Mouse (Mus musculus): ENCODE data around the gene Dalrd3. TPM values are rescaled to one million over a fixed set of nuclear protein-coding genes. Genes with fewer than 3 reads are reported as not detected.

Gene Dalrd3
- total and polyA plus RNA-seq, 3 experiments = 85.8 to 126 TPM; not detected in 1

DNA sequence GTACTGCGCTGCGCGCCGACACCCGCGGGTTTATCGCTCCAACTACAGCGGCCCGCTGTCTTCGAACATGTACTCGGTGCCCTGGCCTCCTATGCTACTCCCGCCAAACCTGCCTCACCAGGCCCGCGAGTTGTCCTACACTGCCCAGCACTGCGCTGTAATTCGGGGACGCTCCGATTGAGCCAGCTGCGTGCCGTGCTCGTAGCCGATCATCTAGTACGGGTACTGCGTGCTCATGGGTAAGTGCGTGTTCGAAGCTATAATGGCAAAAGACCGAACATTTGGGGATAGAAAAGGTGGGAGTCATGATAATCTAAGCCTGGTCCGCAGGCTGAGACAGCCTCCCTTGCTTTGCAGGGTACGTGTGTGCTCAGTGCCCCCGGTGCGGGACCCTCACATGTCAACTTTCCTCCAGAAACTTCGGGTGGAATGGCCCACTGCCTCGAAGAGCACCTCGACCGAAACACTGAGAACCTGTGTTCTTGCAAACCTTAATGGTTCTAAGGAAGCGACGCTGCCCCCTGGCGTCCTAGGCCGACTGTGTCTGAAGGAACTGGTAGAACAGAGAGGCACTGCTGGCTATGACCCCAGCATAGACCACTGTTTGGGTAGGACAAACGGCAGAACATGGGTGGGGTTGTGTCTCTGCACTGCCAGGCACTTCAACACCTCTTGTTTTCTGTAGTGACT, 666 bp downstream of the Dalrd3 start (continued):
- TF ChIP-seq MEF2A (IDR thresholded peaks at IDR 0.05; ENCODE audit: extremely low read depth, insufficient replicate concordance, low read depth, low read length, poor library complexity, severe bottlenecking) (no peak), CTCF (IDR thresholded peaks at IDR 0.05 in 2 of 3, conservative IDR thresholded peaks at IDR 0.05 in 1 of 3; ENCODE audit: control insufficient read depth in 1 of 3, insufficient read depth in 1 of 3, low read depth in 2 of 3, low read length in 3 of 3, poor library complexity in 1 of 3, severe bottlenecking in 1 of 3) (peak; percentile 73 to 83 (median 79)), MAFK (IDR thresholded peaks at IDR 0.05; ENCODE audit: borderline replicate concordance, low read depth, low read length) (no peak), E2F4 (IDR thresholded peaks at IDR 0.05; ENCODE audit: borderline replicate concordance, low read depth, low read length) (no peak), MYC (IDR thresholded peaks at IDR 0.05; ENCODE audit: low read depth, low read length) (no peak), TCF12 (IDR thresholded peaks at IDR 0.05; ENCODE audit: low read depth, low read length) (no peak), BHLHE40 (IDR thresholded peaks at IDR 0.05; ENCODE audit: borderline replicate concordance, low read depth, low read length) (no peak), USF2 (IDR thresholded peaks at IDR 0.05; ENCODE audit: borderline replicate concordance in 1 of 2, insufficient read depth in 1 of 2, low read depth in 1 of 2, low read length in 2 of 2) (no peak), MAZ (IDR thresholded peaks at IDR 0.05; ENCODE audit: low read depth, low read length) (no peak), ZMIZ1 (IDR thresholded peaks at IDR 0.05; ENCODE audit: low read depth, low read length) (no peak), MXI1 (IDR thresholded peaks at IDR 0.05; ENCODE audit: low read depth, low read length) (no peak), POLR2AphosphoS2 (IDR thresholded peaks at IDR 0.05; ENCODE audit: low read length) (no peak; the same call in 1 of the 2 replicates), HCFC1 (IDR thresholded peaks at IDR 0.05; ENCODE audit: low read depth, low read length) (peak; percentile 33; the same call in 1 of the 2 replicates), SMC3 (IDR thresholded peaks at IDR 0.05; ENCODE audit: low read depth, low read length) (peak; percentile 84), NRF1 (IDR thresholded peaks at IDR 0.05; ENCODE audit: insufficient read depth, low read depth, low read length, poor library complexity, severe bottlenecking) (no peak)

DNA sequence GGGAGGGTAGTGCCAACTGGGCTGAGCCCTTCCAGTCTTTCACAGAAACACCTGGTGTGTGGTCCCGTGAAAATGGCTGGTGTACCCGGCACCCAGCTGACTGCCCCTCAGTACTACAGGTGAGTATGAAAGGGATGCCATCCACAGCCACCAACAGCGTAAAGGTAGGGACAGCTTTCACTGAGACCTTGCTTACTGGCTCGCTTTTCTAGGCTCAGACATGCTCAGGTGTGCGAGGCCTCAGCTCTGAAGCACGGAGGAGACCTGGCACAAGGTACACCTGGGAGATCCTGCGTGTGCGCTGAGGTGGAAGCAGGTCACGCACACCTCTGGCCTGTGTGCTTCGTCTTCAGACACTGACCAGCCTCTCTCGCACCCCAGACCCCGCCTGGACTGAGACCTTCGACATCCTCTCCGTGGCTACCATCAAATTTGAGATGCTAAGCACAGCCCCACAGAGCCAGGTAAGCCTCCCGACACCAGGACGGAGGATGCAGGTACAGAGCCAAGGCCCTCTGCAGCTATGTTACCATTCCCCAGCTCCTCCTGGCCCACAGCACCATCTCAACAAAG, 1.8 kb downstream of the Dalrd3 start:
- Histone ChIP-seq H3K9ac (ENCODE audit: control insufficient read depth, low read depth, low read length, poor library complexity, severe bottlenecking) (no peak overlapping the region), H3K4me1 (ENCODE audit: control insufficient read depth in 1 of 2, insufficient read depth in 2 of 2, low read length in 2 of 2) (peaks cover 0 to 18% of the 10 kb centered on the region in 2 experiments; a peak in 3 of 4 replicates), H3K79me2 (ENCODE audit: control insufficient read depth, insufficient read depth, low read length, poor library complexity) (peaks cover 27% of the 10 kb centered on the region), H3K27me3 (ENCODE audit: control insufficient read depth in 1 of 2, insufficient read depth in 2 of 2, low read length in 2 of 2) (no peaks in the 10 kb centered on the region), H3K4me3 (ENCODE audit: control insufficient read depth in 1 of 2, insufficient read depth in 1 of 2, low read depth in 2 of 2, low read length in 2 of 2) (no peak overlapping the region), H3K27ac (ENCODE audit: control insufficient read depth, low read depth, low read length) (no peak overlapping the region), H3K9me3 (replicated peaks; ENCODE audit: insufficient read depth, low read length) (no peaks in the 10 kb centered on the region), H3K36me3 (ENCODE audit: control insufficient read depth in 1 of 2, insufficient read depth in 2 of 2, low read length in 2 of 2) (peaks cover 0 to 12% of the 10 kb centered on the region in 2 experiments; a peak in 3 of 4 replicates)
- TF ChIP-seq POLR2AphosphoS2 (IDR thresholded peaks at IDR 0.05; ENCODE audit: low read length) = no peak
- no peak for TF ChIP-seq NRF1 (IDR thresholded peaks at IDR 0.05; ENCODE audit: insufficient read depth, low read depth, low read length, poor library complexity, severe bottlenecking)
- TF ChIP-seq ZC3H11A (IDR thresholded peaks at IDR 0.05; ENCODE audit: low read depth, low read length) = no peak
- no peak for DNase-seq (ENCODE audit: low read depth, low spot score)
